Mouse (Mus musculus) heart, postnatal 0 days (tissue): ENCODE measurements around the gene Fam78b. TPM values are rescaled to one million over a fixed set of nuclear protein-coding genes. Genes with fewer than 3 reads are reported as not detected.

Experiments used
- ATAC-seq: fragments of 200-750 bp; cut with Nextera tagmentation; 2 replicates; pipeline ENCODE4 v1.8.0; 2017; ENCODE audit warnings: low read depth, moderate number of reproducible peaks, moderate library complexity; ENCODE audit not compliant: insufficient read depth
- DNase-seq: peaks from one replicate; pipeline ENCODE4 v3.0.0-alpha.2; 2016; ENCODE audit warnings: low spot score
- H3K27ac ChIP-seq: fragments of 300-500 bp; sonication (generic); 2 replicates; pipeline ENCODE4 v1.5.1; 2014; ENCODE audit warnings: low read depth, mild to moderate bottlenecking
- H3K27me3 ChIP-seq: fragments of 300-500 bp; sonication (generic); 2 replicates; pipeline ENCODE4 v1.6.1; 2014; ENCODE audit warnings: low read length, mixed read lengths; ENCODE audit not compliant: control insufficient read depth, insufficient read depth
- H3K36me3 ChIP-seq: fragments of 300-500 bp; sonication (generic); replicated peaks from 2 replicates; pipeline ENCODE4 v1.6.1; 2014; ENCODE audit warnings: low read length, mixed read lengths; ENCODE audit not compliant: control insufficient read depth, insufficient read depth
- H3K4me1 ChIP-seq: fragments of 300-500 bp; sonication (generic); 2 replicates; pipeline ENCODE4 v1.6.1; 2014; ENCODE audit warnings: antibody characterized with exemption; ENCODE audit not compliant: control insufficient read depth, insufficient read depth
- H3K4me2 ChIP-seq: fragments of 300-500 bp; sonication (generic); 2 replicates; pipeline ENCODE4 v1.6.1; 2014; ENCODE audit warnings: low read depth, mild to moderate bottlenecking, low read length, moderate library complexity
- H3K4me3 ChIP-seq: fragments of 300-500 bp; sonication (generic); 2 replicates; pipeline ENCODE4 v1.5.1; 2014; ENCODE audit warnings: low read depth, low read length
- H3K9ac ChIP-seq: fragments of 300-500 bp; sonication (generic); replicated peaks from 2 replicates; pipeline ENCODE4 v1.6.1; 2014; ENCODE audit warnings: low read depth, low read length, mixed read lengths
- H3K9me3 ChIP-seq: fragments of 300-500 bp; sonication (generic); replicated peaks from 2 replicates; pipeline ENCODE4 v1.6.1; 2016; ENCODE audit warnings: low read length; ENCODE audit not compliant: control insufficient read depth
- CTCF ChIP-seq: IDR thresholded peaks from 2 replicates; pipeline ENCODE4 v1.5.1; 2016; ENCODE audit warnings: antibody characterized with exemption, control low read depth, low read depth
- EP300 ChIP-seq: IDR thresholded peaks from 2 replicates; pipeline ENCODE4 v1.6.1; 2016; ENCODE audit warnings: antibody characterized with exemption, low read depth
- WGBS: fragments of 180-500 bp; shearing (Covaris S2); extraction: QIAGEN DNeasy Blood & Tissue Kit; methylation state at CpG from one replicate; pipeline ENCODE4 v1.1.7; 2014; 5-methylcytosine and 5-hydroxymethylcytosine counted together
- polyA plus RNA-seq: library from polyadenylated mRNA; unstranded; fragments of >200 nt; fragmentation: Nextera tagmentation; extraction: Ambion mirVana; gene quantifications from 2 replicates; pipeline ENCODE4 v1.2.1, GENCODE M21; 2015
- total RNA-seq: library from RNA; depleted of rRNA; stranded (reverse); fragments of >200 nt; gene quantifications from 2 replicates; pipeline ENCODE4 v1.2.3, GENCODE M21; 2014; ENCODE audit warnings: low replicate concordance

Gene Fam78b
- total and polyA plus RNA-seq, 2 experiments from 2014 or later: 0.63 to 5.6 TPM

GRCm38 (mm10) chr1:167032046-167032648 lies 30.9 kb downstream of the Fam78b start:
- TF ChIP-seq CTCF (no peak), EP300 (no peak)
- no peaks in the 10 kb centered on the region for H3K4me1 ChIP-seq

GRCm38 (mm10) chr1:167034435-167034834 lies 33.2 kb downstream of the Fam78b start:
- H3K4me1 ChIP-seq: 0 out of 2 replicates have a peak, but pooled peaks cover 5% of the 10 kb centered on the region
- TF ChIP-seq CTCF: peak; percentile 28
- TF ChIP-seq EP300: no peak
- 0 out of 2 replicates have a peak, but pooled peaks cover under 1% of the 10 kb centered on the region for H3K9me3 ChIP-seq
- no peaks in the 10 kb centered on the region for H3K27me3 ChIP-seq
- no peak overlapping the region for H3K4me3 ChIP-seq
- 81% methylated on average over 1 of the region's 1 CpGs for WGBS
- H3K4me2 ChIP-seq: no peak overlapping the region
- DNase-seq (no peak), ATAC-seq (no peak)
- H3K9ac ChIP-seq: no peak overlapping the region
- no peaks in the 10 kb centered on the region for H3K36me3 ChIP-seq
- H3K27ac ChIP-seq: no peak overlapping the region

More at GRCm38 (mm10) chr1:167032046-167032648, 30.9 kb downstream of the Fam78b start:
- ATAC-seq (no peak), DNase-seq (no peak)
- no peak overlapping the region for H3K4me3 ChIP-seq
- H3K27me3 ChIP-seq: no peaks in the 10 kb centered on the region
- WGBS: 57% methylated on average over 13 of the region's 13 CpGs
- H3K4me2 ChIP-seq: no peak overlapping the region
- no peaks in the 10 kb centered on the region for H3K36me3 ChIP-seq
- H3K27ac ChIP-seq: no peak overlapping the region
- H3K9me3 ChIP-seq: peaks cover 14% of the 10 kb centered on the region
- H3K9ac ChIP-seq: no peak overlapping the region

- Histone ChIP-seq H3K27ac (no peak overlapping the region), H3K4me2 (no peak overlapping the region), H3K9ac (no peak overlapping the region), H3K27me3 (no peaks in the 10 kb centered on the region), H3K4me3 (no peak overlapping the region), H3K36me3 (no peaks in the 10 kb centered on the region), H3K9me3 (no peaks in the 10 kb centered on the region), H3K4me1 (0 out of 2 replicates have a peak, but pooled peaks cover 5% of the 10 kb centered on the region)
- 67% methylated on average over 6 of the region's 6 CpGs for WGBS
- TF ChIP-seq CTCF (no peak), EP300 (no peak)
- no peak for ATAC-seq
- DNase-seq: no peak
These were observed 41.3 kb downstream of the Fam78b start for GRCm38 (mm10) chr1:167042558-167042957.

GRCm38 (mm10) chr1:167046169-167046927 lies 45.1 kb downstream of the Fam78b start:
- H3K4me3 ChIP-seq: no peak overlapping the region
- WGBS: 51% methylated on average over 10 of the region's 10 CpGs
- TF ChIP-seq EP300 (no peak), CTCF (no peak)

GRCm38 (mm10) chr1:167050859-167051258 lies 49.6 kb downstream of the Fam78b start:
- no peak for ATAC-seq
- no peak for DNase-seq
- no peaks in the 10 kb centered on the region for H3K36me3 ChIP-seq
- no peak overlapping the region for H3K9ac ChIP-seq
- no peaks in the 10 kb centered on the region for H3K27me3 ChIP-seq
- H3K4me2 ChIP-seq: no peak overlapping the region
- whole genome bisulfite sequencing: 72% methylated on average over 3 of the region's 3 CpGs
- H3K4me3 ChIP-seq: no peak overlapping the region
- no peak for TF ChIP-seq EP300
- TF ChIP-seq CTCF: no peak
- no peak overlapping the region for H3K27ac ChIP-seq
- H3K9me3 ChIP-seq: no peaks in the 10 kb centered on the region
- H3K4me1 ChIP-seq: no peaks in the 10 kb centered on the region

More at GRCm38 (mm10) chr1:167046169-167046927, 45.1 kb downstream of the Fam78b start:
- Histone ChIP-seq H3K27ac (no peak overlapping the region), H3K27me3 (no peaks in the 10 kb centered on the region), H3K9me3 (no peaks in the 10 kb centered on the region), H3K9ac (no peak overlapping the region), H3K4me1 (no peaks in the 10 kb centered on the region), H3K4me2 (no peak overlapping the region), H3K36me3 (no peaks in the 10 kb centered on the region)
- DNase-seq (no peak), ATAC-seq (no peak)
